Mouse (Mus musculus) gastrocnemius, postnatal 4 days (tissue): Measurements from ENCODE around the gene Myh14. TPM values are rescaled to one million over a fixed set of nuclear protein-coding genes. Genes with fewer than 3 reads are reported as not detected.

Source experiments
- DNase-seq, 2 experiments: peaks; one replicate each; pipeline ENCODE4 v3.0.0; 2021 to 2022; ENCODE audit warnings: low spot score in 2 of 2, mixed read lengths in 2 of 2
- total RNA-seq, 2 experiments: library from RNA; stranded (reverse); gene quantifications; 2 replicates each; pipeline ENCODE4 v1.2.3; 2021

Myh14 gene
- total RNA-seq, 2 experiments from 2014 or later: 25.7 to 26.6 TPM

GRCm38 (mm10) chr7:44584265-44584804 is 86.3 kb downstream of the Myh14 start:
- DNase-seq: no peak

GRCm38 (mm10) chr7:44583146-44583545 is 87.5 kb downstream of the Myh14 start:
- DNase-seq: no peak

- no peak for DNase-seq
Measured at GRCm38 (mm10) chr7:44582709-44583108, 87.9 kb downstream of the Myh14 start.

- no peak for DNase-seq
Measured at GRCm38 (mm10) chr7:44581637-44582036, 89.0 kb downstream of the Myh14 start.

GRCm38 (mm10) chr7:44576333-44576844 is 94.3 kb downstream of the Myh14 start:
- DNase-seq: no peak

- DNase-seq: no peak
Measured at GRCm38 (mm10) chr7:44572956-44573484, 97.6 kb downstream of the Myh14 start.

- DNase-seq: no peak
Measured at GRCm38 (mm10) chr7:44572213-44572701, 98.4 kb downstream of the Myh14 start, which contains the start of gene Napsa. Gene Napsa (plus strand): TSS chr7:44572380.

- no peak for DNase-seq
Measured at GRCm38 (mm10) chr7:44571811-44572210, 98.8 kb downstream of the Myh14 start.

GRCm38 (mm10) chr7:44570989-44571388 is 99.7 kb downstream of the Myh14 start:
- no peak for DNase-seq

GRCm38 (mm10) chr7:44568803-44569202 is 101.8 kb downstream of the Myh14 start:
- no peak for DNase-seq

GRCm38 (mm10) chr7:44565414-44565813 is 105.2 kb downstream of the Myh14 start:
- no peak for DNase-seq

GRCm38 (mm10) chr7:44564486-44564885 is 106.2 kb downstream of the Myh14 start:
- DNase-seq: no peak

GRCm38 (mm10) chr7:44563284-44563683 is 107.4 kb downstream of the Myh14 start:
- no peak for DNase-seq

GRCm38 (mm10) chr7:44560435-44561400 is 109.9 kb downstream of the Myh14 start:
- peak; percentile 62 to 66 for DNase-seq

GRCm38 (mm10) chr7:44557629-44558028 is 113.0 kb downstream of the Myh14 start:
- no peak for DNase-seq

Other genes starting within 250 kb of the Myh14 start
- 1 to 10 TPM; 4.0 to 4.2 TPM for gene Lrrc4b, start 241.8 kb downstream of the Myh14 start, total RNA-seq
- not detected for gene Aspdh, start 205.5 kb downstream of the Myh14 start, total RNA-seq
- gene Josd2, start 202.9 kb downstream of the Myh14 start, total RNA-seq: 10 to 100 TPM; 67.2 to 77.6 TPM
- gene Emc10, start 174.3 kb downstream of the Myh14 start, total RNA-seq: 10 to 100 TPM; 60.1 to 65.3 TPM
- gene Fam71e1, start 174.3 kb downstream of the Myh14 start, total RNA-seq: 1 to 10 TPM; 6.2 to 6.8 TPM
- 100 to 1,000 TPM; 438 to 552 TPM for gene Mybpc2, start 146.2 kb downstream of the Myh14 start, total RNA-seq
- under 1 TPM; 0.26 to 0.27 TPM for gene Spib, start 138.8 kb downstream of the Myh14 start, total RNA-seq
- 10 to 100 TPM; 32.0 to 35.2 TPM for gene Pold1, start 122.0 kb downstream of the Myh14 start, total RNA-seq
- gene Nr1h2, start 116.9 kb downstream of the Myh14 start, total RNA-seq: 10 to 100 TPM; 38.3 to 45.3 TPM
- gene Napsa, start 98.5 kb downstream of the Myh14 start, total RNA-seq: under 1 TPM; 0.65 to 0.81 TPM
- gene Kcnc3, start 80.2 kb downstream of the Myh14 start, total RNA-seq: 1 to 10 TPM in 1 of 2 experiments, under 1 TPM in 1; 0.91 to 1.1 TPM
- gene Izumo2, start 37.9 kb upstream of the Myh14 start, total RNA-seq: not detected
- 10 to 100 TPM; 18.9 to 20.7 TPM for gene Vrk3, start 77.6 kb upstream of the Myh14 start, total RNA-seq
- under 1 TPM; 0.32 to 0.41 TPM for gene Zfp473, start 80.2 kb upstream of the Myh14 start, total RNA-seq
- 10 to 100 TPM; 49.4 to 53.1 TPM for gene Nup62, start 145.2 kb upstream of the Myh14 start, total RNA-seq
- 1 to 10 TPM; 1.6 to 1.8 TPM for gene Il4i1, start 145.5 kb upstream of the Myh14 start, total RNA-seq
- 10 to 100 TPM; 55.6 to 62.2 TPM for gene Atf5, start 145.8 kb upstream of the Myh14 start, total RNA-seq
- gene Akt1s1, start 178.1 kb upstream of the Myh14 start, total RNA-seq: 100 to 1,000 TPM in 1 of 2 experiments, 10 to 100 TPM in 1; 92.4 to 103 TPM
- 10 to 100 TPM; 56.5 to 63.4 TPM for gene Tbc1d17, start 178.2 kb upstream of the Myh14 start, total RNA-seq
- gene Pnkp, start 186.3 kb upstream of the Myh14 start, total RNA-seq: 10 to 100 TPM; 18.6 to 20.5 TPM
- gene Ptov1, start 198.9 kb upstream of the Myh14 start, total RNA-seq: 100 to 1,000 TPM; 332 to 346 TPM
- 10 to 100 TPM; 63.8 to 67.6 TPM for gene Med25, start 221.9 kb upstream of the Myh14 start, total RNA-seq
- 10 to 100 TPM; 16.1 to 18.4 TPM for gene Fuz, start 225.2 kb upstream of the Myh14 start, total RNA-seq